Mouse (Mus musculus): Measurements from ENCODE around the gene Cby1. TPM values are rescaled to one million over a fixed set of nuclear protein-coding genes. Genes with fewer than 3 reads are reported as not detected.

Gene Cby1
- 63.9 and 65.6 TPM in 2 replicates for polyA plus RNA-seq (2015; fragmentation: Nextera tagmentation; extraction: Ambion mirVana)

- peak; percentile 79 for ATAC-seq (ENCODE audit: borderline replicate concordance, extremely low read depth, low FRiP score, low TSS enrichment)
- Histone ChIP-seq H3K27me3 (no peaks in the 10 kb centered on the region), H3K27ac (peak within 1 kb of the TSS; percentile 91), H3K9ac (peak within 1 kb of the TSS; percentile 61), H3K4me3 (peak within 1 kb of the TSS; percentile 63), H3K9me3 (no peaks in the 10 kb centered on the region), H3K36me3 (0 out of 2 replicates have a peak, but pooled peaks cover 2% of the 10 kb centered on the region), H3K4me1 (peaks cover 15% of the 10 kb centered on the region), H3K4me2 (peak within 1 kb of the TSS; percentile 87)
- under 1% methylated on average over 55 of the region's 55 CpGs for WGBS
Observed at GRCm38 (mm10) chr15:79658531-79659375, at the start of gene Cby1, which contains the start of gene Fam227a. Gene Cby1, plus strand, starts transcription at chr15:79659199. Gene Fam227a, minus strand, starts transcription at chr15:79658956.

- Histone ChIP-seq H3K36me3 (no peaks in the 10 kb centered on the region), H3K9me3 (no peaks in the 10 kb centered on the region), H3K27me3 (0 out of 2 replicates have a peak, but pooled peaks cover 5% of the 10 kb centered on the region), H3K4me2 (no peak overlapping the region), H3K4me3 (no peak overlapping the region), H3K9ac (no peak overlapping the region), H3K27ac (no peak overlapping the region), H3K4me1 (peaks cover 9% of the 10 kb centered on the region)
- ATAC-seq (ENCODE audit: borderline replicate concordance, extremely low read depth, low FRiP score, low TSS enrichment): no peak
- 93% methylated on average over 2 of the region's 2 CpGs for WGBS
Observed at GRCm38 (mm10) chr15:79609226-79609625, 49.8 kb upstream of the Cby1 start.

- no peak for ATAC-seq (ENCODE audit: borderline replicate concordance, extremely low read depth, low FRiP score, low TSS enrichment)
- Histone ChIP-seq H3K9me3 (no peaks in the 10 kb centered on the region), H3K27me3 (no peaks in the 10 kb centered on the region), H3K36me3 (no peaks in the 10 kb centered on the region), H3K4me3 (no peak overlapping the region), H3K27ac (no peak overlapping the region), H3K4me2 (no peak overlapping the region), H3K4me1 (no peaks in the 10 kb centered on the region), H3K9ac (no peak overlapping the region)
- WGBS: 70% methylated on average over 7 of the region's 7 CpGs
Observed at GRCm38 (mm10) chr15:79615501-79615900, 43.5 kb upstream of the Cby1 start.

- 78% methylated on average over 5 of the region's 5 CpGs for WGBS
Observed at GRCm38 (mm10) chr15:79616729-79617128, 42.3 kb upstream of the Cby1 start.

GRCm38 (mm10) chr15:79617135-79617534 is 41.9 kb upstream of the Cby1 start:
- H3K9ac ChIP-seq: no peak overlapping the region
- H3K27ac ChIP-seq: no peak overlapping the region
- no peaks in the 10 kb centered on the region for H3K9me3 ChIP-seq
- WGBS: 81% methylated on average over 11 of the region's 11 CpGs
- no peaks in the 10 kb centered on the region for H3K27me3 ChIP-seq
- H3K4me2 ChIP-seq: no peak overlapping the region
- no peak for ATAC-seq (ENCODE audit: borderline replicate concordance, extremely low read depth, low FRiP score, low TSS enrichment)
- no peaks in the 10 kb centered on the region for H3K4me1 ChIP-seq
- H3K4me3 ChIP-seq: no peak overlapping the region
- no peaks in the 10 kb centered on the region for H3K36me3 ChIP-seq

More at GRCm38 (mm10) chr15:79616729-79617128, 42.3 kb upstream of the Cby1 start:
- Histone ChIP-seq H3K4me1 (no peaks in the 10 kb centered on the region), H3K9ac (no peak overlapping the region), H3K27ac (no peak overlapping the region), H3K27me3 (no peaks in the 10 kb centered on the region), H3K4me3 (no peak overlapping the region), H3K4me2 (no peak overlapping the region), H3K36me3 (no peaks in the 10 kb centered on the region), H3K9me3 (no peaks in the 10 kb centered on the region)
- no peak for ATAC-seq (ENCODE audit: borderline replicate concordance, extremely low read depth, low FRiP score, low TSS enrichment)

- H3K27me3 ChIP-seq: no peaks in the 10 kb centered on the region
- no peaks in the 10 kb centered on the region for H3K36me3 ChIP-seq
- H3K4me3 ChIP-seq: no peak overlapping the region
- no peak overlapping the region for H3K9ac ChIP-seq
- no peak overlapping the region for H3K4me2 ChIP-seq
- H3K27ac ChIP-seq: no peak overlapping the region
- no peak for ATAC-seq (ENCODE audit: borderline replicate concordance, extremely low read depth, low FRiP score, low TSS enrichment)
- no peaks in the 10 kb centered on the region for H3K9me3 ChIP-seq
- H3K4me1 ChIP-seq: no peaks in the 10 kb centered on the region
- WGBS: 86% methylated on average over 7 of the region's 7 CpGs
Observed at GRCm38 (mm10) chr15:79618456-79618855, 40.5 kb upstream of the Cby1 start.

- Histone ChIP-seq H3K27ac (no peak overlapping the region), H3K27me3 (no peaks in the 10 kb centered on the region), H3K4me3 (no peak overlapping the region), H3K4me1 (no peaks in the 10 kb centered on the region), H3K36me3 (no peaks in the 10 kb centered on the region), H3K9me3 (no peaks in the 10 kb centered on the region), H3K9ac (no peak overlapping the region), H3K4me2 (no peak overlapping the region)
- ATAC-seq (ENCODE audit: borderline replicate concordance, extremely low read depth, low FRiP score, low TSS enrichment): peak; percentile 35; the same call in 1 of the 2 replicates
- 71% methylated on average over 11 of the region's 11 CpGs for WGBS
Observed at GRCm38 (mm10) chr15:79619770-79620414, 39.1 kb upstream of the Cby1 start.

GRCm38 (mm10) chr15:79630471-79630870 is 28.5 kb upstream of the Cby1 start:
- H3K4me1 ChIP-seq: no peaks in the 10 kb centered on the region
- no peak overlapping the region for H3K4me2 ChIP-seq
- H3K27ac ChIP-seq: no peak overlapping the region
- 0 out of 2 replicates have a peak, but pooled peaks cover 3% of the 10 kb centered on the region for H3K36me3 ChIP-seq
- H3K9me3 ChIP-seq: no peaks in the 10 kb centered on the region
- no peak overlapping the region for H3K9ac ChIP-seq
- no peak overlapping the region for H3K4me3 ChIP-seq
- WGBS: 63% methylated on average over 2 of the region's 2 CpGs
- no peaks in the 10 kb centered on the region for H3K27me3 ChIP-seq
- no peak for ATAC-seq (ENCODE audit: borderline replicate concordance, extremely low read depth, low FRiP score, low TSS enrichment)

- Histone ChIP-seq H3K9me3 (no peaks in the 10 kb centered on the region), H3K4me3 (no peak overlapping the region), H3K4me1 (no peaks in the 10 kb centered on the region), H3K27ac (no peak overlapping the region), H3K36me3 (no peaks in the 10 kb centered on the region), H3K9ac (no peak overlapping the region), H3K4me2 (no peak overlapping the region), H3K27me3 (no peaks in the 10 kb centered on the region)
- 47% methylated on average over 12 of the region's 12 CpGs for whole genome bisulfite sequencing
- ATAC-seq (ENCODE audit: borderline replicate concordance, extremely low read depth, low FRiP score, low TSS enrichment): no peak
Observed at GRCm38 (mm10) chr15:79641135-79641817, 17.7 kb upstream of the Cby1 start.

GRCm38 (mm10) chr15:79645483-79645882 is 13.5 kb upstream of the Cby1 start:
- no peak overlapping the region for H3K4me2 ChIP-seq
- no peaks in the 10 kb centered on the region for H3K27me3 ChIP-seq
- H3K4me1 ChIP-seq: no peaks in the 10 kb centered on the region
- H3K36me3 ChIP-seq: no peaks in the 10 kb centered on the region
- H3K4me3 ChIP-seq: no peak overlapping the region
- H3K9ac ChIP-seq: no peak overlapping the region
- ATAC-seq (ENCODE audit: borderline replicate concordance, extremely low read depth, low FRiP score, low TSS enrichment): no peak
- no peak overlapping the region for H3K27ac ChIP-seq
- no peaks in the 10 kb centered on the region for H3K9me3 ChIP-seq
- 79% methylated on average over 2 of the region's 2 CpGs for WGBS

- H3K27ac ChIP-seq: no peak overlapping the region
- H3K4me1 ChIP-seq: no peaks in the 10 kb centered on the region
- WGBS: 82% methylated on average over 12 of the region's 12 CpGs
- no peak overlapping the region for H3K4me3 ChIP-seq
- H3K9me3 ChIP-seq: no peaks in the 10 kb centered on the region
- no peaks in the 10 kb centered on the region for H3K36me3 ChIP-seq
- H3K4me2 ChIP-seq: no peak overlapping the region
- no peak for ATAC-seq (ENCODE audit: borderline replicate concordance, extremely low read depth, low FRiP score, low TSS enrichment)
- no peak overlapping the region for H3K9ac ChIP-seq
- H3K27me3 ChIP-seq: no peaks in the 10 kb centered on the region
Observed at GRCm38 (mm10) chr15:79648130-79648529, 10.9 kb upstream of the Cby1 start.

All from lung, embryonic 15.5 days (tissue).